Mouse (Mus musculus): Measurements from ENCODE around the gene Bmp2k.

The Bmp2k gene

GRCm38 (mm10) chr5:96972474-96973130 lies 24.9 kb upstream of the Bmp2k start:
- no peak for DNase-seq (ENCODE audit: low spot score)

GRCm38 (mm10) chr5:96973714-96974113 lies 23.8 kb upstream of the Bmp2k start:
- DNase-seq (ENCODE audit: low spot score): no peak

GRCm38 (mm10) chr5:96974661-96975060 lies 22.8 kb upstream of the Bmp2k start:
- no peak for DNase-seq (ENCODE audit: low spot score)

GRCm38 (mm10) chr5:96975112-96975511 lies 22.4 kb upstream of the Bmp2k start:
- DNase-seq (ENCODE audit: low spot score): no peak

- DNase-seq (ENCODE audit: low spot score): no peak
Observed at GRCm38 (mm10) chr5:96976150-96976549, 21.3 kb upstream of the Bmp2k start.

- no peak for DNase-seq (ENCODE audit: low spot score)
Observed at GRCm38 (mm10) chr5:96979296-96980007, 18.0 kb upstream of the Bmp2k start.

GRCm38 (mm10) chr5:96980008-96980634 lies 17.4 kb upstream of the Bmp2k start:
- DNase-seq (ENCODE audit: low spot score): peak; percentile 57

- DNase-seq (ENCODE audit: low spot score): no peak
Observed at GRCm38 (mm10) chr5:96981987-96982386, 15.5 kb upstream of the Bmp2k start.

GRCm38 (mm10) chr5:96983142-96983541 lies 14.3 kb upstream of the Bmp2k start:
- no peak for DNase-seq (ENCODE audit: low spot score)

GRCm38 (mm10) chr5:96986850-96987249 lies 10.6 kb upstream of the Bmp2k start:
- DNase-seq (ENCODE audit: low spot score): no peak

GRCm38 (mm10) chr5:96988880-96989279 lies 8.6 kb upstream of the Bmp2k start:
- DNase-seq (ENCODE audit: low spot score): no peak

GRCm38 (mm10) chr5:96991156-96991555 lies 6.3 kb upstream of the Bmp2k start:
- no peak for DNase-seq (ENCODE audit: low spot score)

GRCm38 (mm10) chr5:96992651-96993050 lies 4.8 kb upstream of the Bmp2k start:
- no peak for DNase-seq (ENCODE audit: low spot score)

- DNase-seq (ENCODE audit: low spot score): no peak
Observed at GRCm38 (mm10) chr5:96993057-96993456, 4.4 kb upstream of the Bmp2k start.

GRCm38 (mm10) chr5:96995791-96996190 lies 1.7 kb upstream of the Bmp2k start:
- DNase-seq (ENCODE audit: low spot score): no peak

GRCm38 (mm10) chr5:96996401-96997309 lies 834 bp upstream of the Bmp2k start:
- peak; percentile 58 for DNase-seq (ENCODE audit: low spot score)

- DNase-seq (ENCODE audit: low spot score): no peak
Observed at GRCm38 (mm10) chr5:96997802-96998565, 495 bp downstream of the Bmp2k start.

- DNase-seq (ENCODE audit: low spot score): no peak
Observed at GRCm38 (mm10) chr5:96998566-96998907, 1.0 kb downstream of the Bmp2k start.

GRCm38 (mm10) chr5:96999601-97000000 lies 2.1 kb downstream of the Bmp2k start:
- no peak for DNase-seq (ENCODE audit: low spot score)

- no peak for DNase-seq (ENCODE audit: low spot score)
Observed at GRCm38 (mm10) chr5:97000524-97000923, 3.0 kb downstream of the Bmp2k start.

GRCm38 (mm10) chr5:97001153-97001552 lies 3.7 kb downstream of the Bmp2k start:
- no peak for DNase-seq (ENCODE audit: low spot score)

GRCm38 (mm10) chr5:97001571-97001970 lies 4.1 kb downstream of the Bmp2k start:
- DNase-seq (ENCODE audit: low spot score): no peak
